Mouse (Mus musculus): ENCODE results near the gene Fbl.
"Not testable (repeated sequence)": the region's sequence is repeated elsewhere in the genome, so short reads cannot be mapped to it uniquely, and the experiment has no call there.

Gene Fbl

GRCm38 (mm10) chr7:28169489-28170422 is at the start of gene Fbl:
Fbl (plus strand) TSS chr7:28169710.
- DNase-seq (ENCODE audit: low spot score in 2 of 2) = peak; percentile 83 to 89

- no peak for DNase-seq (ENCODE audit: low spot score in 2 of 2)
Observed at GRCm38 (mm10) chr7:28129166-28129565, 40.3 kb upstream of the Fbl start, which contains the start of gene 9530053A07Rik. 9530053A07Rik (plus strand) TSS chr7:28129466.

GRCm38 (mm10) chr7:28137613-28138012 is 31.9 kb upstream of the Fbl start:
- peak in 1 of 2 experiments; percentile 22 for DNase-seq (ENCODE audit: low spot score in 2 of 2)

- peak; percentile 50 to 81 for DNase-seq (ENCODE audit: low spot score in 2 of 2)
Observed at GRCm38 (mm10) chr7:28148263-28148662, 21.2 kb upstream of the Fbl start.

GRCm38 (mm10) chr7:28149841-28150240 is 19.7 kb upstream of the Fbl start:
- no peak for DNase-seq (ENCODE audit: low spot score in 2 of 2)

- peak; percentile 56 to 78 for DNase-seq (ENCODE audit: low spot score in 2 of 2)
Observed at GRCm38 (mm10) chr7:28151584-28152221, 17.8 kb upstream of the Fbl start.

GRCm38 (mm10) chr7:28153595-28153994 is 15.9 kb upstream of the Fbl start:
- not testable (repeated sequence) for DNase-seq (ENCODE audit: low spot score in 2 of 2)

- DNase-seq (ENCODE audit: low spot score in 2 of 2) = no peak
Observed at GRCm38 (mm10) chr7:28159292-28159691, 10.2 kb upstream of the Fbl start.

GRCm38 (mm10) chr7:28159893-28160292 is 9.6 kb upstream of the Fbl start:
- DNase-seq (ENCODE audit: low spot score in 2 of 2) = no peak

GRCm38 (mm10) chr7:28161163-28161749 is 8.3 kb upstream of the Fbl start:
- no peak for DNase-seq (ENCODE audit: low spot score in 2 of 2)

- no peak for DNase-seq (ENCODE audit: low spot score in 2 of 2)
Observed at GRCm38 (mm10) chr7:28165406-28165805, 4.1 kb upstream of the Fbl start.

GRCm38 (mm10) chr7:28168320-28169115 is 992 bp upstream of the Fbl start:
- peak; percentile 66 to 76 for DNase-seq (ENCODE audit: low spot score in 2 of 2)

- no peak for DNase-seq (ENCODE audit: low spot score in 2 of 2)
Observed at GRCm38 (mm10) chr7:28175358-28175757, 5.8 kb downstream of the Fbl start.

- peak; percentile 98 to 99 for DNase-seq (ENCODE audit: low spot score in 2 of 2)
Observed at GRCm38 (mm10) chr7:28179228-28179627, 9.7 kb downstream of the Fbl start, which contains the start of gene Dyrk1b. Dyrk1b (plus strand) TSS chr7:28179469.

- DNase-seq (ENCODE audit: low spot score in 2 of 2) = peak; percentile 89 to 91
Observed at GRCm38 (mm10) chr7:28179741-28180377, 10.3 kb downstream of the Fbl start.

GRCm38 (mm10) chr7:28180890-28181289 is 11.4 kb downstream of the Fbl start:
- DNase-seq (ENCODE audit: low spot score in 2 of 2) = no peak

- no peak for DNase-seq (ENCODE audit: low spot score in 2 of 2)
Observed at GRCm38 (mm10) chr7:28181376-28181775, 11.9 kb downstream of the Fbl start.

GRCm38 (mm10) chr7:28182320-28182719 is 12.8 kb downstream of the Fbl start:
- DNase-seq (ENCODE audit: low spot score in 2 of 2) = no peak

- no peak for DNase-seq (ENCODE audit: low spot score in 2 of 2)
Observed at GRCm38 (mm10) chr7:28185884-28186283, 16.4 kb downstream of the Fbl start.

GRCm38 (mm10) chr7:28186631-28187030 is 17.1 kb downstream of the Fbl start:
- no peak for DNase-seq (ENCODE audit: low spot score in 2 of 2)

GRCm38 (mm10) chr7:28191489-28191888 is 22.0 kb downstream of the Fbl start:
- no peak for DNase-seq (ENCODE audit: low spot score in 2 of 2)
